8 mouse cellular contexts compared by ENCODE assay signal in genomic region chr11:101168301-101168980, GRCm38 (mm10). TPM values are rescaled to one million over a fixed set of nuclear protein-coding genes. Genes with fewer than 3 reads are reported as not detected.
DNase-seq lines count a peak whose midpoint lies in the region; ATAC-seq and TF ChIP-seq lines count a peak whose summit lies in the region.
"Had no signal": no experiment of that assay in that cellular context is flagged by ENCODE, and none has a peak within 500 bp of the region (broad histone marks: within the 10 kb centered on the region; RNA-seq: fewer than 3 reads in every experiment).

No protein-coding gene starts in this region.

- peaks cover 92% of the 10 kb centered on the region for H3K27me3 ChIP-seq in liver, postnatal 0 days (ENCODE audit: insufficient read depth, low read length)
- H3K27me3 ChIP-seq in liver, embryonic 12.5 days (replicated peaks) = peaks cover 100% of the 10 kb centered on the region
- H3K27me3 ChIP-seq in heart, embryonic 13.5 days (replicated peaks) = peaks cover 64% of the 10 kb centered on the region
- H3K27me3 ChIP-seq in stomach, embryonic 15.5 days (replicated peaks) = peaks cover 12% of the 10 kb centered on the region; the same call in 1 of the 2 replicates
- H3K27me3 ChIP-seq in forebrain, embryonic 10.5 days (ENCODE audit: poor library complexity, severe bottlenecking) = peaks cover 96% of the 10 kb centered on the region

- DNase-seq in liver, postnatal 0 days = no peak
- DNase-seq in kidney, postnatal 36 days = peak; percentile 60 to 77
- no peak for DNase-seq in forebrain, embryonic 10.5 days (ENCODE audit: extremely low spot score, low spot score)
- DNase-seq in right cerebral cortex, adult 2 months (ENCODE audit: low spot score in 2 of 2) = no peak

- ATAC-seq in liver, postnatal 0 days = no peak
- ATAC-seq in liver, embryonic 12.5 days = no peak
- ATAC-seq in heart, embryonic 13.5 days (ENCODE audit: extremely low read depth, insufficient number of reproducible peaks, low FRiP score, low TSS enrichment) = no peak
- no peak for ATAC-seq in stomach, embryonic 15.5 days (ENCODE audit: insufficient read depth, low FRiP score, low read depth)

- H3K27ac ChIP-seq in liver, postnatal 0 days (ENCODE audit: low read depth) = no peak overlapping the region
- no peak overlapping the region for H3K27ac ChIP-seq in liver, embryonic 12.5 days
- H3K27ac ChIP-seq in heart, embryonic 13.5 days (replicated peaks) = no peak overlapping the region
- H3K27ac ChIP-seq in stomach, embryonic 15.5 days = no peak overlapping the region
- no peak overlapping the region for H3K27ac ChIP-seq in forebrain, embryonic 10.5 days
- H3K27ac ChIP-seq: liver, embryonic 14.5 days had no signal

- H3K4me3 ChIP-seq in liver, postnatal 0 days (ENCODE audit: low read depth, low read length) = no peak overlapping the region
- H3K4me3 ChIP-seq in liver, embryonic 12.5 days = no peak overlapping the region
- H3K4me3 ChIP-seq in heart, embryonic 13.5 days = peak overlapping the region; percentile 80
- peak overlapping the region; percentile 66; the same call in 1 of the 2 replicates for H3K4me3 ChIP-seq in stomach, embryonic 15.5 days (replicated peaks)
- H3K4me3 ChIP-seq in forebrain, embryonic 10.5 days = no peak overlapping the region

- TF ChIP-seq EP300 in liver, postnatal 0 days (IDR thresholded peaks at IDR 0.05; ENCODE audit: low read depth) = no peak

- peaks cover 16% of the 10 kb centered on the region for H3K36me3 ChIP-seq in liver, postnatal 0 days (replicated peaks; ENCODE audit: insufficient read depth, low read length)
- H3K36me3 ChIP-seq in liver, embryonic 12.5 days = peaks cover 9% of the 10 kb centered on the region; the same call in 1 of the 2 replicates
- peaks cover 49% of the 10 kb centered on the region for H3K36me3 ChIP-seq in heart, embryonic 13.5 days
- H3K36me3 ChIP-seq in stomach, embryonic 15.5 days = peaks cover 34% of the 10 kb centered on the region
- peaks cover 25% of the 10 kb centered on the region for H3K36me3 ChIP-seq in forebrain, embryonic 10.5 days (replicated peaks)

- TF ChIP-seq CTCF in liver, postnatal 0 days (IDR thresholded peaks at IDR 0.05; ENCODE audit: low read depth) = no peak

- H3K4me1 ChIP-seq in liver, postnatal 0 days (ENCODE audit: insufficient read depth) = peaks cover 44% of the 10 kb centered on the region
- peaks cover 74% of the 10 kb centered on the region for H3K4me1 ChIP-seq in liver, embryonic 12.5 days
- H3K4me1 ChIP-seq in heart, embryonic 13.5 days = peaks cover 63% of the 10 kb centered on the region
- H3K4me1 ChIP-seq in stomach, embryonic 15.5 days = peaks cover 38% of the 10 kb centered on the region
- peaks cover 77% of the 10 kb centered on the region for H3K4me1 ChIP-seq in forebrain, embryonic 10.5 days

- no peaks in the 10 kb centered on the region for H3K9me3 ChIP-seq in liver, postnatal 0 days (ENCODE audit: low read length)
- H3K9me3 ChIP-seq in liver, embryonic 12.5 days (replicated peaks) = no peaks in the 10 kb centered on the region
- H3K9me3 ChIP-seq in heart, embryonic 13.5 days = no peaks in the 10 kb centered on the region
- no peaks in the 10 kb centered on the region for H3K9me3 ChIP-seq in stomach, embryonic 15.5 days
- no peaks in the 10 kb centered on the region for H3K9me3 ChIP-seq in forebrain, embryonic 10.5 days

- 51% methylated on average over 18 of the region's 18 CpGs for WGBS in liver, postnatal 0 days (ENCODE audit: insufficient replicate concordance)
- 29% methylated on average over 18 of the region's 18 CpGs for WGBS in liver, embryonic 12.5 days (ENCODE audit: insufficient replicate concordance)
- 68% methylated on average over 18 of the region's 18 CpGs for WGBS in heart, embryonic 13.5 days
- WGBS in stomach, embryonic 15.5 days = 63% methylated on average over 18 of the region's 18 CpGs
- WGBS in forebrain, embryonic 10.5 days = 62% methylated on average over 18 of the region's 18 CpGs

- H3K4me2 ChIP-seq in liver, postnatal 0 days (ENCODE audit: low read depth, low read length) = peak overlapping the region; percentile 13; the same call in 1 of the 2 replicates
- no peak overlapping the region for H3K4me2 ChIP-seq in liver, embryonic 12.5 days
- H3K4me2 ChIP-seq in heart, embryonic 13.5 days = peak overlapping the region; percentile 97
- peak overlapping the region; percentile 85 for H3K4me2 ChIP-seq in stomach, embryonic 15.5 days

- no peak overlapping the region for H3K9ac ChIP-seq in liver, postnatal 0 days (replicated peaks)
- H3K9ac ChIP-seq in liver, embryonic 12.5 days = no peak overlapping the region
- no peak overlapping the region for H3K9ac ChIP-seq in heart, embryonic 13.5 days
- no peak overlapping the region for H3K9ac ChIP-seq in stomach, embryonic 15.5 days
- H3K9ac ChIP-seq: liver, embryonic 14.5 days had no signal

RNA-seq across cellular contexts. Expression of gene Cntnap1, which starts 1.9 kb away (rescaled TPM):
- polyA plus RNA-seq in liver, postnatal 0 days (2015; fragmentation: Nextera tagmentation; extraction: Ambion mirVana) = 1.4 and 1.5 TPM in 2 replicates
- polyA plus RNA-seq in liver, embryonic 12.5 days (2016; fragmentation: Nextera tagmentation; extraction: Ambion mirVana) = 0.17 and 0.26 TPM in 2 replicates
- polyA plus RNA-seq in heart, embryonic 13.5 days (2015; fragmentation: Nextera tagmentation; extraction: Ambion mirVana) = 0.52 and 0.55 TPM in 2 replicates
- polyA plus RNA-seq in stomach, embryonic 15.5 days (2015; fragmentation: Nextera tagmentation; extraction: Ambion mirVana) = 2.0 and 2.6 TPM in 2 replicates
- polyA plus RNA-seq in forebrain, embryonic 10.5 days (2016; fragmentation: Nextera tagmentation; extraction: Ambion mirVana) = 0.12 and 0.16 TPM in 2 replicates

RNA-seq across cellular contexts. Expression of gene Plekhh3, which starts 2.7 kb away (rescaled TPM):
- 1.6 and 3.4 TPM in 2 replicates for polyA plus RNA-seq in liver, postnatal 0 days (2015; fragmentation: Nextera tagmentation; extraction: Ambion mirVana)
- polyA plus RNA-seq in liver, embryonic 12.5 days (2016; fragmentation: Nextera tagmentation; extraction: Ambion mirVana) = 2.7 and 2.8 TPM in 2 replicates
- polyA plus RNA-seq in heart, embryonic 13.5 days (2015; fragmentation: Nextera tagmentation; extraction: Ambion mirVana) = 7.6 and 8.5 TPM in 2 replicates
- polyA plus RNA-seq in stomach, embryonic 15.5 days (2015; fragmentation: Nextera tagmentation; extraction: Ambion mirVana) = 19.7 and 23.5 TPM in 2 replicates
- polyA plus RNA-seq in forebrain, embryonic 10.5 days (2016; fragmentation: Nextera tagmentation; extraction: Ambion mirVana) = 3.5 and 4.8 TPM in 2 replicates

RNA-seq across cellular contexts. Expression of gene Ccr10, which starts 6.8 kb away (rescaled TPM):
- 0.09 TPM in 2 replicates for polyA plus RNA-seq in liver, postnatal 0 days (2015; fragmentation: Nextera tagmentation; extraction: Ambion mirVana)
- polyA plus RNA-seq in liver, embryonic 12.5 days (2016; fragmentation: Nextera tagmentation; extraction: Ambion mirVana) = 0.07 TPM in 1 of 2 replicates, not detected in the other
- 0.19 and 0.33 TPM in 2 replicates for polyA plus RNA-seq in heart, embryonic 13.5 days (2015; fragmentation: Nextera tagmentation; extraction: Ambion mirVana)
- polyA plus RNA-seq in stomach, embryonic 15.5 days (2015; fragmentation: Nextera tagmentation; extraction: Ambion mirVana) = 0.19 and 0.34 TPM in 2 replicates
- polyA plus RNA-seq in forebrain, embryonic 10.5 days (2016; fragmentation: Nextera tagmentation; extraction: Ambion mirVana) = not detected in 2 replicates
- polyA plus RNA-seq: liver, embryonic 14.5 days had no signal

RNA-seq across cellular contexts. Expression of gene Tubg2, which starts 12.7 kb away (rescaled TPM):
- polyA plus RNA-seq in liver, postnatal 0 days (2015; fragmentation: Nextera tagmentation; extraction: Ambion mirVana) = 0.12 and 0.22 TPM in 2 replicates
- 0.57 and 0.62 TPM in 2 replicates for polyA plus RNA-seq in liver, embryonic 12.5 days (2016; fragmentation: Nextera tagmentation; extraction: Ambion mirVana)
- polyA plus RNA-seq in heart, embryonic 13.5 days (2015; fragmentation: Nextera tagmentation; extraction: Ambion mirVana) = 3.1 and 4.3 TPM in 2 replicates
- polyA plus RNA-seq in stomach, embryonic 15.5 days (2015; fragmentation: Nextera tagmentation; extraction: Ambion mirVana) = 3.4 and 3.8 TPM in 2 replicates
- 2.3 and 2.7 TPM in 2 replicates for polyA plus RNA-seq in forebrain, embryonic 10.5 days (2016; fragmentation: Nextera tagmentation; extraction: Ambion mirVana)

RNA-seq across cellular contexts. Expression of gene Tubg1, which starts 48.7 kb away (rescaled TPM):
- 19.0 and 20.8 TPM in 2 replicates for polyA plus RNA-seq in liver, postnatal 0 days (2015; fragmentation: Nextera tagmentation; extraction: Ambion mirVana)
- polyA plus RNA-seq in liver, embryonic 12.5 days (2016; fragmentation: Nextera tagmentation; extraction: Ambion mirVana) = 55.2 and 59.6 TPM in 2 replicates
- 77.2 and 83.0 TPM in 2 replicates for polyA plus RNA-seq in heart, embryonic 13.5 days (2015; fragmentation: Nextera tagmentation; extraction: Ambion mirVana)
- polyA plus RNA-seq in stomach, embryonic 15.5 days (2015; fragmentation: Nextera tagmentation; extraction: Ambion mirVana) = 58.5 and 64.0 TPM in 2 replicates
- polyA plus RNA-seq in forebrain, embryonic 10.5 days (2016; fragmentation: Nextera tagmentation; extraction: Ambion mirVana) = 143 and 145 TPM in 2 replicates

Comparison
In these comparisons a context has a peak if more than half of its experiments do, and no peak if none do; other contexts are left out.
1. DNase-seq: peak in kidney, postnatal 36 days (2 of 2); none in liver, postnatal 0 days (single experiment), forebrain, embryonic 10.5 days (single experiment) and right cerebral cortex, adult 2 months (0 of 2).
2. H3K4me3 ChIP-seq: peak in heart, embryonic 13.5 days (single experiment) and stomach, embryonic 15.5 days (single experiment); none in liver, postnatal 0 days (single experiment), liver, embryonic 12.5 days (single experiment) and forebrain, embryonic 10.5 days (single experiment).